Mouse (Mus musculus) testis, adult 2 months (tissue): Measurements from ENCODE around the gene Trpt1.

Experiments used
- CTCF ChIP-seq: fragments of 200-500 bp; IDR thresholded peaks from 2 replicates; pipeline ENCODE4 v1.5.1; 2012; ENCODE audit warnings: low read depth, mild to moderate bottlenecking, inconsistent platforms, low read length, moderate library complexity; ENCODE audit not compliant: control insufficient read depth, insufficient read depth, insufficient replicate concordance
- POLR2A ChIP-seq: fragments of 200-500 bp; IDR thresholded peaks from 2 replicates; pipeline ENCODE4 v1.6.1; 2012; ENCODE audit warnings: low read depth, mild to moderate bottlenecking, inconsistent platforms, low read length, moderate library complexity; ENCODE audit not compliant: control insufficient read depth

DNA sequence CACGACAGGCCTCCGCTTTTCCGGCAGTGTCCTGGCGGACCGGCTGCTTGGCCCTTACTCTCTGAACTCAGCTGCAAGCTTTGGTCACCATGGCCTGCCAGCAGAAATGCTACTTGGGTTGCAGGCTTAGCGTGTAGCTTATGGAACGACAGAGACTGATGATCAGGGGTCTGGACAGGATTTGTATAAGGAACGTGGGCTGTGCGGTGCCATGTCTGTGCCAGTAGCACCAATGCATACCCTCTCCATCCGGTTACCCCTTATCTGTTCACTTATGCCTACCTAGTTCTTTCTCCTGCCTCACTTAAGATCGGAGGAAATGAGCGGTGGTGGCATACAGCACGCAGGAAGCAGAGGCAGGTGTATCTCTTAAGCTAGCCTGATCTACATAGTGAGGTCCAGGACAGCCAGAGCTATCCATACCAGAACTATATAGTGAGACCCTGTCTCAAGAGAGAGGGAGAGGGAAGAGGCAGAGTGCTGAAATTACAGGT is 44.8 kb downstream of the Trpt1 start:
- TF ChIP-seq CTCF (no peak), POLR2A (no peak; the same call in 1 of the 2 replicates)
